Mouse (Mus musculus) midbrain, postnatal 0 days (tissue): ENCODE measurements around the gene Myo3b. TPM values are rescaled to one million over a fixed set of nuclear protein-coding genes. Genes with fewer than 3 reads are reported as not detected.

Source experiments
- ATAC-seq: fragments of 200-750 bp; cut with Nextera tagmentation; 2 replicates; pipeline ENCODE4 v1.8.0; 2017; ENCODE audit warnings: moderate number of reproducible peaks, mild to moderate bottlenecking, moderate TSS enrichment, moderate library complexity; ENCODE audit not compliant: low FRiP score
- DNase-seq: peaks from one replicate; pipeline ENCODE4 v3.0.0-alpha.2; 2015; ENCODE audit warnings: low spot score
- H3K27ac ChIP-seq: fragments of 300-500 bp; sonication (generic); 2 replicates; pipeline ENCODE4 v1.5.1; 2014; ENCODE audit warnings: low read depth, mild to moderate bottlenecking, low read length, mixed read lengths
- H3K27me3 ChIP-seq: fragments of 300-500 bp; sonication (generic); 2 replicates; pipeline ENCODE4 v1.6.1; 2014; ENCODE audit warnings: low read length, control low read depth, mixed read lengths; ENCODE audit not compliant: insufficient read depth
- H3K36me3 ChIP-seq: fragments of 300-500 bp; sonication (generic); 2 replicates; pipeline ENCODE4 v1.6.1; 2014; ENCODE audit warnings: low read length, control low read depth, mixed read lengths; ENCODE audit not compliant: insufficient read depth
- H3K4me1 ChIP-seq: fragments of 300-500 bp; sonication (generic); 2 replicates; pipeline ENCODE4 v1.6.1; 2014; ENCODE audit warnings: mild to moderate bottlenecking, control low read depth, antibody characterized with exemption, low read length, mixed read lengths; ENCODE audit not compliant: insufficient read depth
- H3K4me2 ChIP-seq: fragments of 300-500 bp; sonication (generic); 2 replicates; pipeline ENCODE4 v1.6.1; 2014; ENCODE audit warnings: low read depth, mild to moderate bottlenecking, low read length, mixed read lengths; ENCODE audit not compliant: poor library complexity, severe bottlenecking
- H3K4me3 ChIP-seq: fragments of 300-500 bp; sonication (generic); 2 replicates; pipeline ENCODE4 v1.5.1; 2014; ENCODE audit warnings: low read depth, mild to moderate bottlenecking, low read length, moderate library complexity
- H3K9ac ChIP-seq: fragments of 300-500 bp; sonication (generic); replicated peaks from 2 replicates; pipeline ENCODE4 v1.6.1; 2014; ENCODE audit warnings: mild to moderate bottlenecking, low read length, moderate library complexity, mixed read lengths; ENCODE audit not compliant: poor library complexity, severe bottlenecking
- H3K9me3 ChIP-seq: fragments of 300-500 bp; sonication (generic); 2 replicates; pipeline ENCODE4 v1.6.1; 2016; ENCODE audit warnings: low read length, control low read depth
- CTCF ChIP-seq: IDR thresholded peaks from 2 replicates; pipeline ENCODE4 v1.5.1; 2016; ENCODE audit warnings: antibody characterized with exemption, mild to moderate bottlenecking
- WGBS: fragments of 180-500 bp; shearing (Covaris S2); extraction: QIAGEN DNeasy Blood & Tissue Kit; methylation state at CpG from one replicate; pipeline ENCODE4 v1.1.7; 2014; 5-methylcytosine and 5-hydroxymethylcytosine counted together
- polyA plus RNA-seq: library from polyadenylated mRNA; unstranded; fragments of >200 nt; fragmentation: Nextera tagmentation; extraction: Ambion mirVana; gene quantifications from 2 replicates; pipeline ENCODE4 v1.2.1, GENCODE M21; 2015
- total RNA-seq: library from RNA; depleted of rRNA; stranded (reverse); fragments of >200 nt; gene quantifications from 2 replicates; pipeline ENCODE4 v1.2.3, GENCODE M21; 2014

Gene Myo3b
- total and polyA plus RNA-seq, 2 experiments from 2014 or later, result 0.14 to 0.44 TPM

GRCm38 (mm10) chr2:70143543-70144188, 104.7 kb downstream of the Myo3b start:
- Histone ChIP-seq H3K27me3 (no peaks in the 10 kb centered on the region), H3K9ac (no peak overlapping the region), H3K27ac (no peak overlapping the region), H3K36me3 (no peaks in the 10 kb centered on the region), H3K9me3 (no peaks in the 10 kb centered on the region), H3K4me3 (no peak overlapping the region), H3K4me1 (no peaks in the 10 kb centered on the region), H3K4me2 (no peak overlapping the region)
- WGBS, result 94% methylated on average over 4 of the region's 4 CpGs
- peak; percentile 47; the same call in 1 of the 2 replicates for ATAC-seq
- no peak for DNase-seq
- no peak for TF ChIP-seq CTCF

DNA sequence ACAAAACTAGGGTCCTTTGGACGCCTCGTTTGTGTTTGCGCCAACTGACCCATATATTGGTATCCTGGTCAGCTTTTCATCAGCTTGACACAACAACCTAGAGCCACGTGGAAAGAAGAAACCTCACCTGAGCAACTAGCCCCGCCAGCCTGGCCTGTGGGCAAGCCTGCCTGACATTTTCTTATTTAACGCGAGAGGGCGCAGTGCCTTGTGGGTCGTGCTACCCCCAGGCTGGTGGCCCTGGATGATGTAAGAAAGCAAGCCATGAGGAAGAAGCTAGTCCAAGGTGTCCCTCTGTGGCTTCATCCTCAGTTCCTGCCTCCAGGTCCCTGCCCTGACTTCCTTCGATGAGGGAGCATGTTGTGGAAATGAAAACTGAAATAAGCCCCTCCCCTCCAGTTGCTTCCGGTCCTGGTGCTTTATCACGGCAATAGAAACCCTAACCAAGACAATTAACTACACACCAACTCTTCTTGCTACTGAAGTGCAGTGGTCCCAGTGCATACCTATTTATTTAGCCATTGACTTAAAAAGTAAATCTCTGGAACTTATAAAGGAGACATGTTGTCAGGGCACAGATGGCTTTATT, 108.2 kb downstream of the Myo3b start:
- 55% methylated on average over 12 of the region's 12 CpGs for WGBS
- H3K9me3 ChIP-seq, result no peaks in the 10 kb centered on the region
- H3K27ac ChIP-seq, result no peak overlapping the region
- DNase-seq (no peak), ATAC-seq (no peak)
- no peaks in the 10 kb centered on the region for H3K4me1 ChIP-seq
- H3K27me3 ChIP-seq, result no peaks in the 10 kb centered on the region
- H3K36me3 ChIP-seq, result no peaks in the 10 kb centered on the region
- peak; percentile 39 for TF ChIP-seq CTCF
- H3K9ac ChIP-seq, result no peak overlapping the region
- no peak overlapping the region for H3K4me2 ChIP-seq
- no peak overlapping the region for H3K4me3 ChIP-seq

- H3K36me3 ChIP-seq, result no peaks in the 10 kb centered on the region
- DNase-seq (no peak), ATAC-seq (no peak)
- 83% methylated on average over 13 of the region's 13 CpGs for WGBS
- no peak overlapping the region for H3K4me3 ChIP-seq
- no peak overlapping the region for H3K4me2 ChIP-seq
- no peaks in the 10 kb centered on the region for H3K9me3 ChIP-seq
- no peak overlapping the region for H3K9ac ChIP-seq
- H3K4me1 ChIP-seq, result no peaks in the 10 kb centered on the region
- no peak overlapping the region for H3K27ac ChIP-seq
- no peaks in the 10 kb centered on the region for H3K27me3 ChIP-seq
- no peak for TF ChIP-seq CTCF
Observed at GRCm38 (mm10) chr2:70148821-70149510, 110.0 kb downstream of the Myo3b start.

DNA sequence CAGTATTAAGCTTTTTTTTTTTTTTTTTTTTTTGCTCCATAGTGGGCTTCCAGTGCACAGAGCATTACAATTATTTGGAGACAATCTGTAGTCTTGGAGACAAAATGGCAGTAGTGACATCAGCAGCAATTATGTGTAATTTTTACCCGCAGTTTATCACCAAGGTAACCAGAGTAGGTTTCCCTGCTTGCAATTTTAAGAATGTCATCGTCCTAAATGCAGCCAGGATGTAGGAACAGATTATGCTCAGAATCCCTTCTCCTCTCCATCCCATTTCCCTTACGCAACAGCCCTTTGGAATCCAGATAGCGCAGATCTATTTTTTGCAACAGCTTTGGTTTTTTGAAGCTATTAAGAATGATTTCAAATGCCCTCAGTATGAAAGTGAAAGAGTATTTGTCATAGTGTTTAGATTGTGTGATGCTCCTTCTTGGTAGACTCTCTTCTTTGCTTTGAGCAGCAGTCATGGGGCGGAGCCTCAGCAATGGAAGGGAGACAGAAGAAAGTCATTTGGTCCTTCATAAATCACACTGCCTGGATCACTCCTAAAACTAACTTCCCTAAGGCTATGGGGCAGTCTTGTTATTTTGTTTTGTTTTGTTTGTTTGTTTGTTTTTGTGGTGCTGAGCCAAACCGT, 111.6 kb downstream of the Myo3b start:
- Histone ChIP-seq H3K4me3 (no peak overlapping the region), H3K4me1 (no peaks in the 10 kb centered on the region; the same call in 1 of the 2 replicates), H3K9ac (no peak overlapping the region), H3K36me3 (no peaks in the 10 kb centered on the region), H3K27ac (peak overlapping the region; percentile 68; the same call in 1 of the 2 replicates), H3K27me3 (no peaks in the 10 kb centered on the region), H3K9me3 (no peaks in the 10 kb centered on the region), H3K4me2 (no peak overlapping the region)
- DNase-seq, result peak; percentile 38
- 67% methylated on average over 6 of the region's 6 CpGs for WGBS
- ATAC-seq, result 0 out of 2 replicates have a peak, but pooled peaks have one; percentile 44
- no peak for TF ChIP-seq CTCF

- H3K27me3 ChIP-seq, result no peaks in the 10 kb centered on the region
- no peak for ATAC-seq
- H3K9ac ChIP-seq, result no peak overlapping the region
- no peaks in the 10 kb centered on the region for H3K9me3 ChIP-seq
- no peaks in the 10 kb centered on the region for H3K36me3 ChIP-seq
- no peak for DNase-seq
- no peak overlapping the region for H3K4me3 ChIP-seq
- H3K4me1 ChIP-seq, result no peaks in the 10 kb centered on the region; the same call in 1 of the 2 replicates
- no peak overlapping the region for H3K4me2 ChIP-seq
- no peak for TF ChIP-seq CTCF
- 87% methylated on average over 3 of the region's 3 CpGs for WGBS
- H3K27ac ChIP-seq, result no peak overlapping the region
Observed at GRCm38 (mm10) chr2:70151930-70152329, 113.0 kb downstream of the Myo3b start.
